Mouse (Mus musculus): Measurements from ENCODE around the gene Gm45716.

Gm45716 gene

GRCm38 (mm10) chr11:90284079-90284478 is 96.6 kb downstream of the Gm45716 start:
- no peak for DNase-seq (ENCODE audit: low spot score)

GRCm38 (mm10) chr11:90284623-90285022 is 97.1 kb downstream of the Gm45716 start:
- DNase-seq (ENCODE audit: low spot score), result no peak

- no peak for DNase-seq (ENCODE audit: low spot score)
Observed at GRCm38 (mm10) chr11:90286550-90287154, 99.2 kb downstream of the Gm45716 start.

- DNase-seq (ENCODE audit: low spot score), result no peak
Observed at GRCm38 (mm10) chr11:90291156-90291555, 103.7 kb downstream of the Gm45716 start.

GRCm38 (mm10) chr11:90292766-90293165 is 105.3 kb downstream of the Gm45716 start:
- DNase-seq (ENCODE audit: low spot score), result no peak

- DNase-seq (ENCODE audit: low spot score), result no peak
Observed at GRCm38 (mm10) chr11:90294622-90295021, 107.1 kb downstream of the Gm45716 start.
